Mouse (Mus musculus) embryonic stem cell, embryonic (primary cell): Measurements from ENCODE around the gene Entpd5.

Experiments used
- CTCF ChIA-PET, 4 experiments: fragments of 300-600 bp in 2 of 4; fragments of 350-600 bp in 2 of 4; sonication (Branson Sonifier 250); formaldehyde crosslinking; loops; one replicate each; lab custom pipeline; 2022; ENCODE audit warnings: inconsistent platforms in 2 of 4; lab: Charles Lee
- POLR2A ChIA-PET, 4 experiments: fragments of 300-600 bp in 2 of 4; fragments of 350-600 bp in 2 of 4; sonication (Branson Sonifier 250); formaldehyde crosslinking; loops; one replicate each; lab custom pipeline; 2022; ENCODE audit warnings: antibody characterized with exemption in 4 of 4, inconsistent platforms in 1 of 4; lab: Charles Lee

The Entpd5 gene

GRCm38 (mm10) chr12:84407874-84408818, 683 bp downstream of the Entpd5 start:
- CTCF ChIA-PET, result interaction anchor here in 1 of 4 experiments (1.0 to 1.2 kb wide), 2 partner anchors 9 to 154 kb away, joined by 3 read pairs; partner anchors contain the start of gene Rnf113a2
- POLR2A ChIA-PET, result interaction anchor here in 3 of 4 experiments (0.7 to 2.2 kb wide), 18 partner anchors 9 to 363 kb away, joined by 3 to 17 read pairs (median 4); partner anchors contain the start of genes Aldh6a1 (in 3 of the 3), Lin52 (in 3 of the 3), Rnf113a2 (in 3 of the 3) and Abcd4 (in 1 of the 3)

GRCm38 (mm10) chr12:84407259-84407658, 1.6 kb downstream of the Entpd5 start:
- CTCF ChIA-PET, result interaction anchor here in 2 of 4 experiments (0.6 to 1.2 kb wide), 5 partner anchors 10 to 233 kb away, joined by 3 read pairs; partner anchors contain the start of genes Aldh6a1 (in 1 of the 2), Lin52 (in 1 of the 2), Rnf113a2 (in 1 of the 2) and Vrtn (in 1 of the 2)
- POLR2A ChIA-PET, result interaction anchor here in 2 of 4 experiments (1.2 to 1.7 kb wide), 2 partner anchors 9 to 90 kb away, joined by 3 to 6 read pairs; partner anchors contain the start of genes Rnf113a2 (in 1 of the 2) and Zfp410 (in 1 of the 2)

GRCm38 (mm10) chr12:84404541-84404940, 4.3 kb downstream of the Entpd5 start:
- CTCF ChIA-PET, result interaction anchor here in 3 of 4 experiments (0.6 to 0.7 kb wide), 3 partner anchors 104 to 158 kb away, joined by 3 to 6 read pairs (median 5); no protein-coding TSS in a partner anchor
- POLR2A ChIA-PET, result interaction anchor here in 3 of 4 experiments (0.5 to 1.7 kb wide), 5 partner anchors 8 to 110 kb away, joined by 3 to 7 read pairs (median 5); partner anchors contain the start of genes Aldh6a1 (in 1 of the 3), Lin52 (in 1 of the 3) and Zfp410 (in 1 of the 3)

GRCm38 (mm10) chr12:84402923-84403322, 5.9 kb downstream of the Entpd5 start:
- POLR2A ChIA-PET, result interaction anchor here in 1 of 4 experiments (0.5 kb wide), 1 partner anchor 12 kb away, joined by 4 read pairs; no protein-coding TSS in a partner anchor
- CTCF ChIA-PET, result interaction anchor here in 1 of 4 experiments (0.6 kb wide), 1 partner anchor 901 kb away, joined by 4 read pairs; no protein-coding TSS in a partner anchor

GRCm38 (mm10) chr12:84400653-84401052, 8.2 kb downstream of the Entpd5 start:
- ChIA-PET POLR2A (interaction anchor here in 2 of 4 experiments (0.9 to 2.1 kb wide), 3 partner anchors 13 to 25 kb away, joined by 3 to 6 read pairs (median 3); partner anchors contain the start of gene Rnf113a2 (in 1 of the 2)), CTCF (interaction anchor here in 1 of 4 experiments (1.0 kb wide), 1 partner anchor 14 kb away, joined by 3 read pairs; no protein-coding TSS in a partner anchor)

GRCm38 (mm10) chr12:84400068-84400467, 8.8 kb downstream of the Entpd5 start:
- ChIA-PET POLR2A (interaction anchor here in 2 of 4 experiments (0.9 to 2.1 kb wide), 5 partner anchors 9 to 83 kb away, joined by 3 to 6 read pairs (median 4); partner anchors contain the start of genes Bbof1 (in 1 of the 2), Entpd5 (in 1 of the 2), Rnf113a2 (in 1 of the 2) and Zfp410 (in 1 of the 2)), CTCF (interaction anchor here in 1 of 4 experiments (0.6 kb wide), 1 partner anchor 179 kb away, joined by 5 read pairs; no protein-coding TSS in a partner anchor)

GRCm38 (mm10) chr12:84399663-84400062, 9.2 kb downstream of the Entpd5 start:
- CTCF ChIA-PET, result interaction anchor here in 1 of 4 experiments (0.6 kb wide), 1 partner anchor 180 kb away, joined by 5 read pairs; no protein-coding TSS in a partner anchor
- POLR2A ChIA-PET, result interaction anchor here in 2 of 4 experiments (1.0 to 2.1 kb wide), 3 partner anchors 10 to 83 kb away, joined by 4 to 6 read pairs (median 6); partner anchors contain the start of genes Bbof1 (in 1 of the 2), Entpd5 (in 1 of the 2) and Zfp410 (in 1 of the 2)

GRCm38 (mm10) chr12:84399135-84399534, 9.7 kb downstream of the Entpd5 start:
- CTCF ChIA-PET, result no interaction called here
- POLR2A ChIA-PET, result interaction anchor here in 2 of 4 experiments (1.0 to 2.1 kb wide), 3 partner anchors 10 to 82 kb away, joined by 4 to 6 read pairs (median 6); partner anchors contain the start of genes Bbof1 (in 1 of the 2), Entpd5 (in 1 of the 2) and Zfp410 (in 1 of the 2)

- POLR2A ChIA-PET, result interaction anchor here in 2 of 4 experiments (1.5 to 2.1 kb wide), 2 partner anchors 11 kb away, joined by 4 to 6 read pairs; partner anchors contain the start of genes Bbof1 (in 1 of the 2) and Entpd5 (in 1 of the 2)
- CTCF ChIA-PET, result no interaction called here
Observed at GRCm38 (mm10) chr12:84398629-84399028, 10.2 kb downstream of the Entpd5 start.

GRCm38 (mm10) chr12:84397685-84398084, 11.1 kb downstream of the Entpd5 start:
- ChIA-PET POLR2A (interaction anchor here in 1 of 4 experiments (0.6 kb wide), 1 partner anchor 222 kb away, joined by 3 read pairs; no protein-coding TSS in a partner anchor), CTCF (no interaction called here)

GRCm38 (mm10) chr12:84396947-84397679, 11.7 kb downstream of the Entpd5 start:
- CTCF ChIA-PET, result no interaction called here
- POLR2A ChIA-PET, result interaction anchor here in 2 of 4 experiments (0.6 to 2.5 kb wide), 2 partner anchors 53 to 223 kb away, joined by 3 to 7 read pairs; partner anchors contain the start of genes Aldh6a1 (in 1 of the 2) and Lin52 (in 1 of the 2)

- CTCF ChIA-PET, result no interaction called here
- POLR2A ChIA-PET, result interaction anchor here in 3 of 4 experiments (0.6 to 1.7 kb wide), 5 partner anchors 9 to 666 kb away, joined by 3 to 4 read pairs (median 3); no protein-coding TSS in a partner anchor
Observed at GRCm38 (mm10) chr12:84393847-84394246, 15.0 kb downstream of the Entpd5 start.

GRCm38 (mm10) chr12:84392681-84393080, 16.1 kb downstream of the Entpd5 start:
- ChIA-PET CTCF (no interaction called here), POLR2A (interaction anchor here in 2 of 4 experiments (0.6 to 1.6 kb wide), 5 partner anchors 10 to 721 kb away, joined by 3 to 4 read pairs (median 3); partner anchors contain the start of gene Rnf113a2 (in 1 of the 2))

GRCm38 (mm10) chr12:84390336-84390735, 18.5 kb downstream of the Entpd5 start:
- POLR2A ChIA-PET, result no interaction called here

GRCm38 (mm10) chr12:84388774-84389400, 19.9 kb downstream of the Entpd5 start:
- ChIA-PET CTCF (no interaction called here), POLR2A (interaction anchor here in 3 of 4 experiments (0.7 to 1.9 kb wide), 4 partner anchors 11 to 640 kb away, joined by 3 to 6 read pairs (median 4); partner anchors contain the start of genes Bbof1 (in 2 of the 3) and Entpd5 (in 2 of the 3))

More at GRCm38 (mm10) chr12:84390336-84390735, 18.5 kb downstream of the Entpd5 start:
- CTCF ChIA-PET, result no interaction called here

- POLR2A ChIA-PET, result interaction anchor here in 2 of 4 experiments (1.0 to 1.9 kb wide), 5 partner anchors 11 to 71 kb away, joined by 3 to 6 read pairs (median 3); partner anchors contain the start of genes Bbof1 (in 2 of the 2), Entpd5 (in 2 of the 2), Rnf113a2 (in 1 of the 2) and Zfp410 (in 1 of the 2)
- CTCF ChIA-PET, result interaction anchor here in 1 of 4 experiments (1.1 kb wide), 1 partner anchor 11 kb away, joined by 4 read pairs; no protein-coding TSS in a partner anchor
Observed at GRCm38 (mm10) chr12:84388097-84388496, 20.7 kb downstream of the Entpd5 start.
